Mouse (Mus musculus): ENCODE measurements around the gene Efhc1. TPM values are rescaled to one million over a fixed set of nuclear protein-coding genes. Genes with fewer than 3 reads are reported as not detected.

Gene Efhc1
- polyA plus RNA-seq, 1 experiment, result 2.7 TPM

- DNase-seq (ENCODE audit: low read depth), result no peak
- no peak for TF ChIP-seq POLR2A (IDR thresholded peaks at IDR 0.05; ENCODE audit: borderline replicate concordance, extremely low read depth, insufficient read depth, insufficient read length, poor library complexity, severe bottlenecking)
- no peak for TF ChIP-seq CTCF (IDR thresholded peaks at IDR 0.05; ENCODE audit: borderline replicate concordance, extremely low read depth, insufficient read depth, insufficient read length)
Observed at GRCm38 (mm10) chr1:21008891-21009290, 57.5 kb downstream of the Efhc1 start.

GRCm38 (mm10) chr1:21010282-21010800 is 58.9 kb downstream of the Efhc1 start:
- no peak for TF ChIP-seq CTCF (IDR thresholded peaks at IDR 0.05; ENCODE audit: borderline replicate concordance, extremely low read depth, insufficient read depth, insufficient read length)
- no peak for TF ChIP-seq POLR2A (IDR thresholded peaks at IDR 0.05; ENCODE audit: borderline replicate concordance, extremely low read depth, insufficient read depth, insufficient read length, poor library complexity, severe bottlenecking)
- no peak for DNase-seq (ENCODE audit: low read depth)

GRCm38 (mm10) chr1:21014463-21014862 is 63.0 kb downstream of the Efhc1 start:
- DNase-seq (ENCODE audit: low read depth), result no peak
- TF ChIP-seq CTCF (IDR thresholded peaks at IDR 0.05; ENCODE audit: borderline replicate concordance, extremely low read depth, insufficient read depth, insufficient read length) (no peak), POLR2A (IDR thresholded peaks at IDR 0.05; ENCODE audit: borderline replicate concordance, extremely low read depth, insufficient read depth, insufficient read length, poor library complexity, severe bottlenecking) (no peak)

- DNase-seq (ENCODE audit: low read depth), result no peak
- TF ChIP-seq POLR2A (IDR thresholded peaks at IDR 0.05; ENCODE audit: borderline replicate concordance, extremely low read depth, insufficient read depth, insufficient read length, poor library complexity, severe bottlenecking), result no peak
Observed at GRCm38 (mm10) chr1:21023101-21023500, 71.7 kb downstream of the Efhc1 start.

- DNase-seq (ENCODE audit: low read depth), result no peak
- no peak for TF ChIP-seq CTCF (IDR thresholded peaks at IDR 0.05; ENCODE audit: borderline replicate concordance, extremely low read depth, insufficient read depth, insufficient read length)
- TF ChIP-seq POLR2A (IDR thresholded peaks at IDR 0.05; ENCODE audit: borderline replicate concordance, extremely low read depth, insufficient read depth, insufficient read length, poor library complexity, severe bottlenecking), result no peak
Observed at GRCm38 (mm10) chr1:21025203-21025602, 73.8 kb downstream of the Efhc1 start.

GRCm38 (mm10) chr1:21026534-21026933 is 75.1 kb downstream of the Efhc1 start:
- no peak for DNase-seq (ENCODE audit: low read depth)
- no peak for TF ChIP-seq CTCF (IDR thresholded peaks at IDR 0.05; ENCODE audit: borderline replicate concordance, extremely low read depth, insufficient read depth, insufficient read length)
- TF ChIP-seq POLR2A (IDR thresholded peaks at IDR 0.05; ENCODE audit: borderline replicate concordance, extremely low read depth, insufficient read depth, insufficient read length, poor library complexity, severe bottlenecking), result no peak

- TF ChIP-seq POLR2A (IDR thresholded peaks at IDR 0.05; ENCODE audit: borderline replicate concordance, extremely low read depth, insufficient read depth, insufficient read length, poor library complexity, severe bottlenecking), result no peak
- DNase-seq (ENCODE audit: low read depth), result no peak
Observed at GRCm38 (mm10) chr1:21029000-21029399, 77.6 kb downstream of the Efhc1 start.

- no peak for DNase-seq (ENCODE audit: low read depth)
- TF ChIP-seq CTCF (IDR thresholded peaks at IDR 0.05; ENCODE audit: borderline replicate concordance, extremely low read depth, insufficient read depth, insufficient read length) (no peak), POLR2A (IDR thresholded peaks at IDR 0.05; ENCODE audit: borderline replicate concordance, extremely low read depth, insufficient read depth, insufficient read length, poor library complexity, severe bottlenecking) (no peak)
Observed at GRCm38 (mm10) chr1:21031650-21032049, 80.2 kb downstream of the Efhc1 start.

- no peak for DNase-seq (ENCODE audit: low read depth)
- no peak for TF ChIP-seq CTCF (IDR thresholded peaks at IDR 0.05; ENCODE audit: borderline replicate concordance, extremely low read depth, insufficient read depth, insufficient read length)
- no peak for TF ChIP-seq POLR2A (IDR thresholded peaks at IDR 0.05; ENCODE audit: borderline replicate concordance, extremely low read depth, insufficient read depth, insufficient read length, poor library complexity, severe bottlenecking)
Observed at GRCm38 (mm10) chr1:21033065-21033791, 81.8 kb downstream of the Efhc1 start.

GRCm38 (mm10) chr1:21033792-21034119 is 82.3 kb downstream of the Efhc1 start:
- no peak for DNase-seq (ENCODE audit: low read depth)
- TF ChIP-seq CTCF (IDR thresholded peaks at IDR 0.05; ENCODE audit: borderline replicate concordance, extremely low read depth, insufficient read depth, insufficient read length) (no peak), POLR2A (IDR thresholded peaks at IDR 0.05; ENCODE audit: borderline replicate concordance, extremely low read depth, insufficient read depth, insufficient read length, poor library complexity, severe bottlenecking) (no peak)

GRCm38 (mm10) chr1:21035878-21036277 is 84.5 kb downstream of the Efhc1 start:
- no peak for TF ChIP-seq CTCF (IDR thresholded peaks at IDR 0.05; ENCODE audit: borderline replicate concordance, extremely low read depth, insufficient read depth, insufficient read length)
- no peak for DNase-seq (ENCODE audit: low read depth)

- no peak for DNase-seq (ENCODE audit: low read depth)
- TF ChIP-seq CTCF (IDR thresholded peaks at IDR 0.05; ENCODE audit: borderline replicate concordance, extremely low read depth, insufficient read depth, insufficient read length), result no peak
- no peak for TF ChIP-seq POLR2A (IDR thresholded peaks at IDR 0.05; ENCODE audit: borderline replicate concordance, extremely low read depth, insufficient read depth, insufficient read length, poor library complexity, severe bottlenecking)
Observed at GRCm38 (mm10) chr1:21037881-21038601, 86.6 kb downstream of the Efhc1 start.

Data from brain, embryonic 14.5 days (tissue).